Mouse (Mus musculus) lung, adult 2 months (tissue): ENCODE results near the gene Polr2j.
"Not testable (repeated sequence)": the region's sequence is repeated elsewhere in the genome, so short reads cannot be mapped to it uniquely, and the experiment has no call there.

Experiments used
- CTCF ChIP-seq: fragments of 200-500 bp; IDR thresholded peaks from 2 replicates; pipeline ENCODE4 v1.5.1; 2011; ENCODE audit warnings: mild to moderate bottlenecking, low read length, control low read depth; ENCODE audit not compliant: insufficient read depth
- POLR2A ChIP-seq: fragments of 200-500 bp; IDR thresholded peaks from 2 replicates; pipeline ENCODE4 v1.6.1; 2011; ENCODE audit warnings: low read depth, mild to moderate bottlenecking, control low read depth, low read length, borderline replicate concordance; ENCODE audit errors: extremely low read depth

DNA sequence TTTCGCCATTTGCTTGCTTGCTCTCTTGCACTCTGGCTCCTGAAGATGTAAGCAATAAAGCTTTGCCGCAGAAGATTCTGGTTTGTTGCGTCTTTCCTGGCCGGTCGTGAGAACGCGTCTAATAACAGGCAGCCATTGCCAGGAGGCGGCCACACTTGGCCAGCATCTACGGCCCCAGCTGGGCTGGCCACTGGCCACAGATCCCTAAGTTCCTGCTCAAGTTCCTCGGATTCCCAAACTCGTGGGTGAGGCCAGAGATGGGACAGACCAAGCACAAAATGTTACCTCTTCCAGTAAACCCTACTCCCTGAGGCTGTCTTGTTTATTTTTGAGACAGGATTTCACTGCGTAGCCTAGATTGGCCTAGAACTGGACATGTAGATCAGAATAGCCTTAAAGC, 43.7 kb downstream of the Polr2j start:
- not testable (repeated sequence) for TF ChIP-seq POLR2A, CTCF
